Mouse (Mus musculus) hindlimb bud, embryonic 11.5 days (tissue): ENCODE measurements around the gene Pa2g4.
A peak's percentile ranks its signal among the peaks of the same experiment; 100 is the strongest.
"Not testable (repeated sequence)": the region's sequence is repeated elsewhere in the genome, so short reads cannot be mapped to it uniquely, and the experiment has no call there.

Source experiments
- DNase-seq: peaks from one replicate; pipeline ENCODE4 v3.0.0-alpha.2; 2012; ENCODE audit warnings: low read depth, low spot score; ENCODE audit errors: extremely low spot score

Pa2g4 gene

DNA sequence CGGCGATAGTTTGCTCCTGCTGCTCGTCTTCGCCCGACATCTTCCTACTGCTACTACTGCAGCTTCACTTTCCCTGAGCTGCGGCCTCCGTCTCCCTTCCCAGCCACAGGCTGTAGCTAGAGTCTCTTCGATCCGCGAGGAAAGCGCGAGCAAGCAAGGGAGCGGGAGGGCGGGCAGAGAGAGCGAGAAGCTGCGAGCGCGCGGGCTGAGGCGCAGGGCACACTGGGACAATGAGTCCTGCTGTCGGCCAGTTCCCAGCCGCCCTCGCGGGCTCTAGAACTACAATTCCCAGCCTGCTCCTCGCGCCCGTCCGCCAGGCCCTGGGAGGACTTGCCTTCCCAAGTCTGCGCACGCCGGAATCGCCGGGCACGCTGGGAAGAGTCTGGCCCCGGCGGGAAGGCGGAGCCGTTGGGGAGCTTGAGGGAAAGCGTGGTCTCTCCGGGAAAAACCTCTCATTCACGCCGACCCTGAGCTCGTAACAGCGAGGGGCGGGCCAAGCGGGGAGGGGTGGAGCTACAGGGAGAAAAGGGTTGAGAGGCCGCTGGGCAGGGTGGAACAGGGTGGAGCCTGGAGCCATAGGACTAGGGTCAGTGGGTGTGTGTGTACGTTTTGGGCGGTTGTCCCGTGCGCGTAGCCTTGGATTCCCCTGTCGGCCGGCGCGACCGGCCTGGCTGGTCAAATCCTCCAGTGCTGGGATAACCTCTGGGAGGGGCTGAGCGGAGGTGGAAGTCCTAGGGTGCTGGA lies at the start of gene Pa2g4:
Pa2g4 (minus strand) TSS at position 200 of the 744 bp plus-strand sequence.
- DNase-seq = no peak

DNA sequence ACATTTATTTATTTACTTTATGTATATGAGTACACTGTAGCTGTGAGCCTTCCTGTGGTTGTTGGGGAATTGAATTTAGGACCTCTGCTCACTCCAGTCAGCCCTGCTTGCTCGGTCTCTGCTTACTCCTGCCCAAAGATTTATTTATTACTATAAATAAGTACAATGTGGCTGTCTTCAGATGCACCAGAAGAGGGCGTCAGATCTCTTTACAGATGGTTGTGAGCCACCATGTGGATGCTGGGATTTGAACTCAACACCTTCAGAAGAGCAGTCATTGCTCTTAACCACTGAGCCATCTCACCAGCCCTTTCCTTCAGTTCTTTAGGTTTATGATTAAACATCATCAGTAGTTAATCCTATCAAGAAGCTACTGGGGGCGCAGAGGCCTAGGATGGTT lies 49.1 kb upstream of the Pa2g4 start:
- DNase-seq = no peak

DNA sequence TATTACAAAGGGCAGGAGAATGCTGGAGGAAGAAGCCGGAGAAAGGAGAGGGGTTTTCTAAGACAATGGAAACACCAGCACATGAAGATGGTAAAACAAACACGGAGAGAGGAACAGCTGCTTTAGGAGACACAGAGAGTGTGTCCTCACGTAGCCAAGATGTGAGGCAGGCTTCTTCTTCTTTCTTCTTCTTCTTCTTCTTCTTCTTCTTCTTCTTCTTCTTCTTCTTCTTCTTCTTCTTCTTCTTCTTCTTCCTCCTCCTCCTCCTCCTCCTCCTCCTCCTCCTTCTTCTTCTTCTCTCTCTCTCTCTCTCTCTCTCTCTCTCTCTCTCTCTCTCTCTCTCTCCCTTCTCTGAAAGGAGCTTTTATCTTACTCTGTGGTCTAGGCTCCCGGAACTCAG lies 48.0 kb upstream of the Pa2g4 start:
- not testable (repeated sequence) for DNase-seq

DNA sequence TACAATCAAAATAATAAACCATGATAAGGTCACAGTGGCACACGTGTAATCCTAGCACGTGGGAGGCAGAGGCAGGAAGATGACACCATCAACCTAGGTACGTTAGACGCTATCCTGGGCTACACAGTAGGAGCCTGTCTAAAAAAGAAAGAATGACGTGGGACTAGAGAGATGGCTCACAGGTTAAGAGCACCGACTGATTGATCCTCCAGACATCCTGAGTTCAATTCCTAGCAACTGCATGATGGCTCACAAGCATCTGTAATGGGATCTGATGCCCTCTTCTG lies 47.3 kb upstream of the Pa2g4 start:
- no peak for DNase-seq

DNA sequence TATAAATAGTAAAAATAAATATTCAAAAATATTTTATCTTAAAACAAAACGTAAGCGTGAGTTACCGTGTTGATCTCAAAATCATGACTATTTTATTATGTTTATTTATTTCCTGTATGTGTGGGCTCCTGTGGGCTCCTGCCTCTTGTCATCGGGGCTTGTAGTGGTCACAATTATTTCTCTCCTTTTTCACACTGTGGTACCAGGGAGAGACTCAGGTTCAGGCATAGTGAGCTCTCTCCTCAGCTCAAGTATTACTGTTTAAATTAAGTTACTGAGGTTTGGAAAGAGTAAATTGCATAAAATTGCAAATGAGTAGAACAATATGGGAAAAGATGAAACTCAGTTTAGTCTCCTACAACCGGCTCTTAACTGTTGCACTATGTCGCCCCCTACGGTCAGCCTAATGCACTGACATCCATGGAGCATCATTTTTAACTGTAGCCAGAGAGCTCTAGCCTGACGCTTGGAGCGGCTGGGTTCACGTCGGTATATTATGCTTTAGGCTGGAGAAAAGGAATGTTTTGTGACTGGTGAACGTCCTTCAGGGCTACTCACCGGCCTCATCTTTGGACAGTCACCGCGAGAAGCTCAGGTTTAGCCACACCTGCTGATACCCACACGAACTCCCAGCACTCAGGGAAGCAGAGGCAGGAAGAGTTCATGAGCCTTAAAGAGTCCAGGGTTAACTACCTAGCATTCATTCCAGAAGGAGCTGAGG lies 46.8 kb upstream of the Pa2g4 start:
- peak; percentile 74 for DNase-seq

DNA sequence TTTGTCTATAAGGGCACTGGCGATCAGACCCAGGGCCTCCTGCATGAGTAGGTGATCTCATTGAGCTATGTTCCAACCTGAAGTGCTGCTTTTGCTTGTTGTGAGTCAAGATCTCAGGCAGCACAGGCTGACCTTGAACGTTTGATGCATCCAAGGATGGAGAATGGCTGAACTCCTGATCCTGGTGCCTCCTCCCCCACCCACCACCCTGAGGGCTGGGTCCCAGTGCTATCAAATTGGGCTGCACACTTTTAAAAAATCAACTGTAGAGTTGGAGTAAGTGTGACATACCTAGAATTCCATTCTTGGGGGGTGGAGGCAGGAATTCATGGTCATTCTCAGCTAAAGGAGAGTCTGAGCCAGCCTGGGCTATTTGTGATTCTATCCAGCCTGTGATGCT lies 40.7 kb upstream of the Pa2g4 start:
- DNase-seq = no peak

DNA sequence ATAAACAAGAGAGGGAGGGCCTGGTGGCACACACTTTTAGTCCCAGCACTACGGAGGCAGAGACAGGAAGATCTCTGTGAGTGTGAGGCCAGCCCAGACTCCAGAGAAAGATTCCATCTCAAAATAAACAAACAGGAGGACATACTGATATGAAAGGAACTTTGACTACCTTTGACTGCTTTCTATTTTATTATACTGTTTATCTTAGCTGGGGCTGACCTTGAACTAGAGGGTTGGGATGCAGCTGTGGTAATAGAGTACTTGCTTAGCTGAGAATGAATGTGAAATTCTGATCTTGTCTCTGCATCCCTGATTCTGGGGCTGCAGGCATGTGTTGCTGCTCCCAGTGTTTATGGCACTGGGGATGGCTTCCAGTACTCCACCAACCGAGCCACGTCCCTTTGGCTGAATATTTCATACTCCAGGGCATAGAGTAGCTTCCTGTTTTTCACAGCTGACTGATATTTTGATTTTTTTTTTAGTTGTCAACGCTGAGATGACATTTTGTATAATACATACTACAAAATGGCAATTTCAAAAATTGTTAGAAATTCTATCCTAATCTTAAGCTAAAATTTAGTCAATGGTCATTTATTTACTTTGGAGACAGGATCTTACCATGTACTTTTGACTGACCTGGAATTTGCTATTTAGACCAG lies 36.8 kb upstream of the Pa2g4 start:
- DNase-seq = no peak

DNA sequence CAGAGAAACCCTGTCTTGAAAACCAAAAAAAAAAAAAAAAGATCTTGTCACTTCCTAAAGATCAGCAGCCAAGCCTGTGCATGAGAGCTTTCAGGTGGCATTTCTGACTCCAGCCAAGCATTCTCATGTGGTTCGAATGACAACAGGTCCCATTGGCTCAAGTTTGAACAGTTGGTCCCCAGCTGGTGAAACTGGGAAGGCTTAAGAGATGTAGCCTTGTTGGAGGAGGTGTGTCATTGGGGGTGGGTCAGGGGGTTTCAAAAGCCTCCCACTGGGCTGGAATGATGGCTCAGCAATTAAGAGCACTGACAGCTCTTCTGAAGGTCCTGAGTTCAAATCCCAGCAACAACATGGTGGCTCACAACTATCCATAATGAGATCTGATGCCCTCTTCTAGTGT lies 35.7 kb upstream of the Pa2g4 start:
- DNase-seq = no peak

DNA sequence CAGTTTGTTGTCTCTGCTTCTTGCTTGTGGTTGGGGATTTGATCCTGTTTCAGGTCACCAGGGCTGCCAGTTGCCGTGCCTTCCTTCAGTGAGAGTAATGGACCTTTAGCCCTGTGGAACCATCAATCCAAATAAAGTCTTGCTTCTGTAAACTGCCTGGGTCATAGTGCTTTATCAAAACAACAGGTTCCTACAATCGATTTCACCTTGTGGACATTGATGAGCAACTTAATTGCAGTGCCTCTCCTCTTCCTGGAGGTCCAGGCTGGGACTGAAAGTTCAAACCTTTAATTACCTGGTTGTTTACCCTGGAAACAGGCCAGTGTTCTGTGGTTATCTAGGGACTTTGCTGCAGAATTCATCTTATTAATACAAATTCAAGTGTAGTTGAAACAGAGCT lies 32.7 kb upstream of the Pa2g4 start:
- no peak for DNase-seq

DNA sequence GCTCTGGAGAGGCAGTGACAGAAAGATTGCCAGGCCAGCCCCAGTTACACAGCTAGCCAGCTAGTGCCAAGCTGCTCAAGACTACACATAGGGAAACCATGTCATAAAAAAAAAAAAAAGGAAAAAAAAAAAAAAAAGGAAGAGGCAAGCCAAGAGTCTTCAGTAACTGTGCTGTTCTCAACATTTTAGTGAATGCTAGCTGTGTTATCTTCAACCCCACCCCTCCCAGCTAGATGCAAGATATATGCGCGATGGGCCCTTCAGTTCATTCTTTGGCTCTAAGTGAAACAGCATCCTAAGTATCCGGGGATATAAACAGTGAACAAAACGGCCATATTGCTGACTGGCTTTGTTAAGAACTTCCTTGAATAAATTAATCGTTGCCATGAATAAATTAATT lies 27.0 kb upstream of the Pa2g4 start:
- DNase-seq = no peak

DNA sequence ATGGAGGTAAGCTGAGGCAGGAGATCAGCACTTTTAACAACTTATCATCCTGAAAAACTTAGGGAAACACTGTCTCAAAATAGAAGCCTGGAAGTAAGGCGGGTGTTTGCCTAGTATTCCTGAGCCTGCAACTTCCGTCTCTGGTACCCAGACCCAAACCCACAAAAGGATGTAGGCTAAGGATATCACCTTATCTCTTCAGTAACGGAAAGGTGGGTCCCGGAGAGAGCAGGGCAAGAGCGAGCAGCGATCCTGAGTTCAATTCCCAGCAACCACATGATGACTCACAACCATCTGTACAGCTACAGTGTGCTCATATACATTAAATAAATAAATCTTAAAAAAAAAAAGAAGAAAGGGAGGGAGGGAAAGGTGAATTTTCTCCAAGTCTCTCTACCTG lies 25.6 kb upstream of the Pa2g4 start:
- DNase-seq = no peak

DNA sequence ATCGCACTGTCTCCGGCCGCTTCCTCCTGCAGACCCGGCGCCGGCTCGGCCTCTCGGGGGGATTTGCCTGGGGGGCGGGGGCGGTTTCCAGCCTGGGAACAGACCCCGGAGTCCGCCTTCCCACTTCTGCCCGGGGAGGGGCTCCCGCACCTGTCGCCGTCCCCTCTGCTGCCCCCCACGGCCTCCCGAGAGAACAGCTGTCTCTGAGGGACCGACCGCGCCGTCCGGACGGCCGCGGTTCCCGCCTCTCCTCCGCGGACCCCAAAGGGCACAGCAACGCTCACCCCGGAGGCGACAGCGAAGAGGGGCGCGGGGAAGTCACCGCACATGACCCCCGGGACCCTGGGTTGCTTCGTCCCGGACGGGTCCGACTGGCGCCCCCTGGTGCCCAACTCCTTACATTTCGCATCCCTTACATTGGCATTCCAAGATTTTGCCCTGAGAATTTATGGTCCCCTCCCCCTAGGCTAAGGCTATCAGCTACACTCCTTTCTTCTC lies 24.5 kb upstream of the Pa2g4 start:
- DNase-seq = no peak

DNA sequence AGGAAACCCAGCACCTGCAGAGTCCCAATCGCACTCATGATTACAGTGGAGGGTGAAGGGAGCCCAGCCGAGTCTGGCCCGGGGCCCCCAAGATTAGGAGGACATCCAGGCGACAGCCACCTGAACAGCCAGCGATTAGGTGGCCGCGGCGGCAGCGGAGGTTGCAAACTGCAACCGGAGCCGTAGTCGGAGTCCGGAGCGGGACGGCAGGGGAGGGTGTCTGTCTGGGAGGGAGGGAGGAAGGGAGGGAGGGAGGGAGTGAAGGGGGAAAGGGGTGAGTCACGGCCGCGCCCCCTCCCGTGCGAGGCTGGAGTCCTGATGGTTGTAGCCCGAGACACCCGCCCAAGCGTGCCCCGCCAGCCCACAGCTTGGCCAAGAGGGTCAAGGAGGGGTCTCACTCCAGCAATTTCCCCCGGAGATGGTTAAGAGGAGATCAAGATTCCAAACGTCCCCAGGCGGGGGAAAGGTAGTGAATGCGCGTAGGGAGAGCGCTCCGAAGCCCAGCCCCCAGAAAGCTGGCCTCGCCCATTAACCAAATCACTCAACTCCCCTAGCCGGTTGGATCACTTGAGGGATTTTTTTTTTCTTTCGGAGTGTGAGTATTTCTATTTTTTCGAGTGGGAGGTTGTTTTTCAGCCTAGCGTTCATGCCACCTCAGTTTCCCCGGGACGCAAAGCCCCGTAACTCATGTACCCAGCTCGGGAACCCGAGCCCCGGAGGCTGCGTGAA lies 23.8 kb upstream of the Pa2g4 start, which contains the start of gene Erbb3:
Erbb3 (minus strand) TSS at position 189 of the 729 bp plus-strand sequence.
- no peak for DNase-seq

DNA sequence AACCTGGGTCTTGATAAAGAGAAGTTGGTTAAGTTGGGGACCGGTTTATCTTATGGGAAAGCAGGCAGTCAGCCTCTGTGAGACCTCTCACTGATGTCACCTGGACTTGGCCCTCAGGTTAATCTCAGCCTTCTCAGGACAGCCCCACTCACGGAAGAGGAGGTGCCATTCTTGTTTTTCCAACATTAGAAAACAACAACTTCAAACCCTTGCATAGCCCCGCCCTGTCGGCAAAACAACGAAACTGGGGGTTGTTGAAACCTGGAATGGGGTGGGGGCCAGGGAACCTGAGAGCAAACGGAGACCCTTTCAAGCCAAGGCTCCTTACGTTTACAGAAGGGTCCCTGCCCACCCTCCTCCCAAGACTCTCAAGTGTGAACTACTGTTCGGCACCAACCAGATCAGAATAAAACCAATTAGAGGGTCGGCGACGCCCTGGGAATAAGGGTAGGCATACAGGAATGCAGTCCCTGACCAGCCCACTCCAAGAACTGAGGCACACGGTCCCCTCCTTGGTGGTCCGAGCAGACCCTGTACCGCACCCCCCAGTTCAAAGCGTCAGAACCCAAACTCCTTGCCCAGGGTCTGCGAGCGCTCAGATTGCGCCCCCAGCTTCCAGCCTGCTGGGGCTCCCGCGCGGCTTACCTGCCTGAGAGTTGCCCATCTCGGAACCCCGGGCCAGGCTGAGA lies 23.1 kb upstream of the Pa2g4 start:
- no peak for DNase-seq

DNA sequence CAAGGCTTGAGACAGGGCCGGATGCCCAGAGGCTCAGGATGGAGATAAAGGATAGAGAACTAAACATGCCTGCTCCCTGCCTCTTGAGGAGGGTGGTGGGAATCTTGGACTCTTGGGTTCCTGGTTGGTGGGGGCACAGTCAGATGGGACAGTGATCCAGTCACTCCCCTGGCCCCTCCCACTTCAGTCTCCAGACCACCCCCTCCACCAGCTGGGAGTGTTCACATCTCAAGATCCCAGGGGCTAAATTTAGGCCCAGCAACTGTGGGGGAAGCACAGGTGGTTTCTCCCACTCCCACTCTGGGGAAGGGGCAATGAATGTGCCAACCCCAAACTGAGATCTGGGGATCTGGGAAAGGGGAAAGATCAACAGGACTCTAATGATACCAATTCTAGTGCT lies 22.3 kb upstream of the Pa2g4 start:
- DNase-seq = no peak

DNA sequence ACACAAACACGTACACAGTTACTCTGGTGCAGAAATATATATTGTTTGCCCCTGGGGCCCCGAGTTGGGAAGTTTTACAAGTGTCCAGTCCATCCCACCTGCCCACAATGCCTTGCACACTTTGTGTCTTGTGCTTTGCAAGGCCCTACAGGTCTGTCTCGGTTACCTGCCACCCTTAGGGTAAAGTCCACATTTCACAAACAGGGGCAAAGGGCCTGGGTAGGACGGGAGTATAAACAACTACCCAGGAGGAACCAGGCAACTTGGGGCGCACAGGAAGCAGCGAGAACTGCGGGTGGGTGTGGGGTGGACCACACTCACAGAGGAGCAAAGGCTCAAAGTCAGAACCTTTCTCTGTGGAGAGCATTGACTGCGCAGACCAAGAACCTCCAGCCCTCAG lies 21.9 kb upstream of the Pa2g4 start:
- DNase-seq = no peak

DNA sequence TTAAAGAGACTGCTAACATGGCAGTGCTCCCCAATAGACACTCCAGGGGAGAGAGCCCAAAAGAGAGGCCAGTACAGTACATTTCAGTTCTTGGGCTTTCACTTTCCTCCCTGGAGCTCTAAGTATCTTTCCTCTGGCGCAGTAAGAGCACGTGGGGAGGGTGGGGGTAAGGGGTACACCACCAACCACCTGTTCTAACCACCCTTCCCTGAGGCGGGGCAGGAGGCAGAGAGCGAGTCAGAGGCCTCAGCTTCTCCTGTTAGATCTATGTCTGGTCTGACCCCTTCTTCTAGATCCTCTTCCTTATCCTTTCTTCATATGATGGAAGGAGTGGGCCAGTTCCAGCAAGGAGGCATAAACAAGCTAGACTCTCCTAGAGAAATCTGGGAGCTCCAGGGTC lies 21.3 kb upstream of the Pa2g4 start:
- no peak for DNase-seq

DNA sequence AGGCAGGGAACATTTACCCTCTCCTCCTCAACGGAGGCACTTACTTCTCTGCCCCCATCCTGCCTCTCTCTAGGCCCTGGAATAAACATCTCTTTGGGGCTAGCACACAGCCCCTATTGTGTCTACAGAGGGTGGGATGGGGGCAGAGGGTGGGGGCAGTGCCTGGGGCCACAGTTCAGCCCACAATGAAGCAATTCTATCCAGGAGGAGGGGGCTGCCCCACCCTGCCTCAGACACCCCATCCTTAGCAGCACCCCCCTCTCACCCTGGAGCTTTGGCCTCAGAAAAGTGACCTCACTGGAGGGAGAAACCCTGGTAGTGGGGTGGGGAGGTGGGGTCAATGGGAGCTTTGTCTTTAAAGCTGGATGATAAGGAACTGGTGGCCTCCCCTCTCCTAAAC lies 20.8 kb upstream of the Pa2g4 start:
- DNase-seq = no peak

DNA sequence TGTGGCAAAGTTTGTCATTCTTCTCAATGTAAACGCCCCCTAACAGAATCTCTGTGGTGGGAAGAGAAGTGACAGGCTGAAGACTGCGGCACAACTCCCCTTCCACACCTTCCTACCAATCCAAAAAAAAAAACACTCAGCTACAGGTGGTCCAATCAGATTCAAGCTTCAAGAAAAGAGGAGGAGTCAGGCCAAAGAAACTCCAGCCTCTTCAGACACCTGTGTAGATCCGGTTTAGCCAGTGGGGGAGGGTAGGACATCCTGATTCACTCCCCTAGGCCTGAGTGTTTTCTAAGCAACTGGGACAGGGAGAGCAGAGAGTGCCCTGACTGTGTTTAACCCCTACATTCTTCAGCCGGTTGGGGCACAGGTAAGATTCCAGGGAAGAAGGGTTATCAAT lies 18.6 kb upstream of the Pa2g4 start:
- no peak for DNase-seq

DNA sequence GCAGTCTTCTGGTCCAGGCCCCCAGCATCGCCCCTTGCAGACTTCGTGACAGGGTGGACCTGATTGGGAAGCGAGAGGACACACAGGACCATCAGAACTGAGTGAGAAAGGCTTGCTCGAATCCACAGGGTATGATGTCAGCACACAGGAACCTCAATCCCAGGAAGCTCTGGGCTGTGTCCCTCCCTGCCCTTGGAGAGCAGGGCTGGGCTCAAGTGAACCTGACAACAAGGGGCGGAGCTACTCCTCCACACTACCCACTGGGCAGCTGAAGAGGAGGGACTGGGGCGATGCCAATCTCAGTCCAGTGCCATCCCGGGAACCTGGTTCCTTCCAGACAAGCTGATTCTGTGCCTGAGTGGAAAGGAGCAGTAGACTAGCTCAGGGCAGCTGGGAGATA lies 17.9 kb upstream of the Pa2g4 start:
- DNase-seq = no peak

DNA sequence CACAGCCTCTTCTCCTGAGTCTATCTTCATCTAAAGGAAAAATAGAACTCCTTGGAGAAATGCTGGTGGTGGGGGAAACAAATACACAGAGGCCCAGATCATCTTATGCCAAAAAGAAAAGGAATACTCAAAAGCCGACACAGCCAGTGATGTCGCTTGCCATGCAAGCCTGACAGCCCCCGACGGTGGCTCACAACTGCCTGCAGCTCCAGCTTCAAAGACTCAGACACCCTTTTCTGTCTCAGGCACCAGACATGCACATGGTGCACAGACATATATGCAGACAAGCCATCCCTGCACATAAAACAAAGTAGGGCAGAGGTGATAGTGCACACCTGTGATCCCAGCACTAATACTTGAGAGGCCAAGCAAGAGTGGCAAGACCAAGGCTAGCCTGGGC lies 13.9 kb upstream of the Pa2g4 start:
- no peak for DNase-seq
